Mouse (Mus musculus): ENCODE data around the gene Evi5l. TPM values are rescaled to one million over a fixed set of nuclear protein-coding genes. Genes with fewer than 3 reads are reported as not detected.

The Evi5l gene
- polyA plus RNA-seq, 1 experiment from 2014 or later = 120 TPM

Other genes with a start within 250 kb of the Evi5l start
- gene Cd209b, start 239.7 kb upstream of the Evi5l start, polyA plus RNA-seq (2015; fragmentation: Nextera tagmentation; extraction: Ambion mirVana) = not detected in 2 replicates
- 0.44 and 0.62 TPM in 2 replicates for gene Cd209c, start 211.8 kb upstream of the Evi5l start, polyA plus RNA-seq (2015; fragmentation: Nextera tagmentation; extraction: Ambion mirVana)
- 0.31 TPM in 1 of 2 replicates, not detected in the other for gene Cd209f, start 60.7 kb upstream of the Evi5l start, polyA plus RNA-seq (2015; fragmentation: Nextera tagmentation; extraction: Ambion mirVana)
- not detected in 2 replicates for gene Cd209g, start 32.5 kb upstream of the Evi5l start, polyA plus RNA-seq (2015; fragmentation: Nextera tagmentation; extraction: Ambion mirVana)
- gene Prr36, start 50.9 kb downstream of the Evi5l start, polyA plus RNA-seq (2015; fragmentation: Nextera tagmentation; extraction: Ambion mirVana) = 51.1 and 53.0 TPM in 2 replicates
- 0.07 and 0.08 TPM in 2 replicates for gene Lrrc8e, start 60.3 kb downstream of the Evi5l start, polyA plus RNA-seq (2015; fragmentation: Nextera tagmentation; extraction: Ambion mirVana)
- gene Map2k7, start 72.2 kb downstream of the Evi5l start, polyA plus RNA-seq (2015; fragmentation: Nextera tagmentation; extraction: Ambion mirVana) = 28.0 and 29.4 TPM in 2 replicates
- 0.83 and 0.92 TPM in 2 replicates for gene Gm49320, start 72.3 kb downstream of the Evi5l start, polyA plus RNA-seq (2015; fragmentation: Nextera tagmentation; extraction: Ambion mirVana)
- gene Tgfbr3l, start 81.6 kb downstream of the Evi5l start, polyA plus RNA-seq (2015; fragmentation: Nextera tagmentation; extraction: Ambion mirVana) = 4.3 and 4.8 TPM in 2 replicates
- gene Snapc2, start 86.5 kb downstream of the Evi5l start, polyA plus RNA-seq (2015; fragmentation: Nextera tagmentation; extraction: Ambion mirVana) = 64.5 and 75.6 TPM in 2 replicates
- gene Ctxn1, start 92.7 kb downstream of the Evi5l start, polyA plus RNA-seq (2015; fragmentation: Nextera tagmentation; extraction: Ambion mirVana) = 270 and 299 TPM in 2 replicates
- gene Timm44, start 109.3 kb downstream of the Evi5l start, polyA plus RNA-seq (2015; fragmentation: Nextera tagmentation; extraction: Ambion mirVana) = 40.1 and 41.8 TPM in 2 replicates
- 17.5 and 20.7 TPM in 2 replicates for gene Ccl25, start 158.6 kb downstream of the Evi5l start, polyA plus RNA-seq (2015; fragmentation: Nextera tagmentation; extraction: Ambion mirVana)
- gene Elavl1, start 158.8 kb downstream of the Evi5l start, polyA plus RNA-seq (2015; fragmentation: Nextera tagmentation; extraction: Ambion mirVana) = 108 and 112 TPM in 2 replicates

All from hindbrain, embryonic 15.5 days (tissue).